Mouse (Mus musculus): Measurements from ENCODE around the gene Dhx35.

Gene Dhx35

GRCm38 (mm10) chr2:158893171-158893853 is 98.7 kb downstream of the Dhx35 start:
- DNase-seq (ENCODE audit: low spot score), result no peak

- DNase-seq (ENCODE audit: low spot score), result no peak
These were observed 104.0 kb downstream of the Dhx35 start for GRCm38 (mm10) chr2:158898469-158899196.

Data from spleen, adult 12 weeks (tissue).